Mouse (Mus musculus): ENCODE data around the gene Paox.
A peak's percentile ranks its signal among the peaks of the same experiment; 100 is the strongest.
"Not testable (repeated sequence)": the region's sequence is repeated elsewhere in the genome, so short reads cannot be mapped to it uniquely, and the experiment has no call there.

The Paox gene

GRCm38 (mm10) chr7:140121338-140121910 lies 5.8 kb downstream of the Paox start:
- no peak for DNase-seq

- no peak for DNase-seq
Observed at GRCm38 (mm10) chr7:140122765-140123164, 7.2 kb downstream of the Paox start.

- DNase-seq, result no peak
Observed at GRCm38 (mm10) chr7:140124382-140124781, 8.8 kb downstream of the Paox start.

GRCm38 (mm10) chr7:140125278-140126021 lies 9.9 kb downstream of the Paox start:
- peak; percentile 93 to 97 for DNase-seq

GRCm38 (mm10) chr7:140126022-140126350 lies 10.4 kb downstream of the Paox start:
- no peak for DNase-seq

GRCm38 (mm10) chr7:140126934-140127333 lies 11.3 kb downstream of the Paox start:
- DNase-seq, result no peak

GRCm38 (mm10) chr7:140127911-140128310 lies 12.3 kb downstream of the Paox start:
- no peak for DNase-seq

GRCm38 (mm10) chr7:140132184-140132583 lies 16.6 kb downstream of the Paox start:
- DNase-seq, result not testable (repeated sequence)

GRCm38 (mm10) chr7:140134033-140134432 lies 18.4 kb downstream of the Paox start:
- DNase-seq, result not testable (repeated sequence)

- no peak for DNase-seq
Observed at GRCm38 (mm10) chr7:140135106-140135770, 19.6 kb downstream of the Paox start.

- peak; percentile 93 to 99 for DNase-seq
Observed at GRCm38 (mm10) chr7:140137135-140138020, 21.8 kb downstream of the Paox start, which contains the start of gene Mtg1. Gene Mtg1 (plus strand): TSS chr7:140137564.

- no peak for DNase-seq
Observed at GRCm38 (mm10) chr7:140138021-140138310, 22.4 kb downstream of the Paox start.

- DNase-seq, result peak; percentile 76 to 79
Observed at GRCm38 (mm10) chr7:140141350-140141749, 25.8 kb downstream of the Paox start.

- no peak for DNase-seq
Observed at GRCm38 (mm10) chr7:140144550-140144949, 29.0 kb downstream of the Paox start.

- DNase-seq, result peak; percentile 60 to 74
Observed at GRCm38 (mm10) chr7:140153383-140153782, 37.8 kb downstream of the Paox start.

- no peak for DNase-seq
Observed at GRCm38 (mm10) chr7:140153829-140154217, 38.2 kb downstream of the Paox start.

GRCm38 (mm10) chr7:140154218-140154927 lies 38.8 kb downstream of the Paox start, which contains the start of gene Sprn:
Gene Sprn (minus strand): TSS chr7:140154877.
- DNase-seq, result peak; percentile 75 to 79

GRCm38 (mm10) chr7:140160363-140160762 lies 44.8 kb downstream of the Paox start:
- no peak for DNase-seq

- no peak for DNase-seq
Observed at GRCm38 (mm10) chr7:140164664-140165063, 49.1 kb downstream of the Paox start, which contains the start of gene Olfr522. Gene Olfr522 (minus strand): TSS chr7:140164764.

GRCm38 (mm10) chr7:140167950-140168349 lies 52.4 kb downstream of the Paox start:
- DNase-seq, result no peak

- DNase-seq, result no peak
Observed at GRCm38 (mm10) chr7:140169386-140169785, 53.8 kb downstream of the Paox start.

- no peak for DNase-seq
Observed at GRCm38 (mm10) chr7:140170863-140171262, 55.3 kb downstream of the Paox start.
